Mouse (Mus musculus): Measurements from ENCODE around the gene Lgr6. TPM values are rescaled to one million over a fixed set of nuclear protein-coding genes. Genes with fewer than 3 reads are reported as not detected.
A peak's percentile ranks its signal among the peaks of the same experiment; 100 is the strongest.

Gene Lgr6
- polyA plus RNA-seq, 2 experiments, result 3.2 to 8.3 TPM

GRCm38 (mm10) chr1:135089626-135090025, 15.4 kb downstream of the Lgr6 start:
- ATAC-seq (ENCODE audit: low FRiP score, low read depth), result no peak
- peaks cover 30% of the 10 kb centered on the region for H3K27me3 ChIP-seq (ENCODE audit: control insufficient read depth, insufficient read depth, low read length)
- no peaks in the 10 kb centered on the region for H3K9me3 ChIP-seq (ENCODE audit: control insufficient read depth, low read length)
- H3K36me3 ChIP-seq (ENCODE audit: control insufficient read depth, insufficient read depth, low read length), result no peaks in the 10 kb centered on the region
- H3K4me1 ChIP-seq (ENCODE audit: control insufficient read depth, insufficient read depth, low read length), result peaks cover 11% of the 10 kb centered on the region
- no peak overlapping the region for H3K4me3 ChIP-seq (replicated peaks; ENCODE audit: low read length)
- H3K4me2 ChIP-seq (replicated peaks; ENCODE audit: low read depth, low read length, severe bottlenecking), result no peak overlapping the region
- 59% methylated on average over 10 of the region's 10 CpGs for WGBS
- no peak for TF ChIP-seq POLR2A (IDR thresholded peaks at IDR 0.05; ENCODE audit: borderline replicate concordance, extremely low read depth, insufficient read depth, insufficient read length)
- no peak overlapping the region for H3K9ac ChIP-seq (ENCODE audit: low read depth, low read length, severe bottlenecking)
- peak; percentile 24 for DNase-seq (ENCODE audit: low spot score)
- H3K27ac ChIP-seq (replicated peaks; ENCODE audit: low read depth, low read length), result no peak overlapping the region

DNA sequence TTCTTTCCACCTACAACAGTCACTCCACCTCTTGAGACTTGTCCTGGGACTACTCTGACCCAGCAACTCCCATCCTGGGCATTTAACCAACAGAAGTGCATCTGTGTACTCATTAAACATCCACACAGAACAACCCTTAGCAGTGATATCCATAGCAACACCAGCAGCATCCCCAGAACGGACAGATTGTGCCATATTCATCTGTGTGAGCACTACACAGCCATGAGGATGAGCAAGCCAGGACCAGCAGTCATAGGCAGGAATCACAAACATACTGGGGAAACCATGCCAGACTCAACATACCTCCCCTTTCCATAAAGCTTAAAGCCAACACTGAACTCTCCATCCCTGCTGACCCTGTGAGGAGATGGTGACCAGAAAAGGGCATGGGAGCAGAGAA, 17.7 kb downstream of the Lgr6 start:
- DNase-seq (ENCODE audit: low spot score) (no peak), ATAC-seq (ENCODE audit: low FRiP score, low read depth) (no peak)
- Histone ChIP-seq H3K9me3 (ENCODE audit: control insufficient read depth, low read length) (no peaks in the 10 kb centered on the region), H3K27ac (replicated peaks; ENCODE audit: low read depth, low read length) (no peak overlapping the region), H3K9ac (ENCODE audit: low read depth, low read length, severe bottlenecking) (no peak overlapping the region), H3K4me1 (ENCODE audit: control insufficient read depth, insufficient read depth, low read length) (peaks cover 11% of the 10 kb centered on the region), H3K36me3 (ENCODE audit: control insufficient read depth, insufficient read depth, low read length) (no peaks in the 10 kb centered on the region), H3K27me3 (ENCODE audit: control insufficient read depth, insufficient read depth, low read length) (peaks cover 35% of the 10 kb centered on the region), H3K4me2 (replicated peaks; ENCODE audit: low read depth, low read length, severe bottlenecking) (no peak overlapping the region), H3K4me3 (replicated peaks; ENCODE audit: low read length) (no peak overlapping the region)
- no peak for TF ChIP-seq POLR2A (IDR thresholded peaks at IDR 0.05; ENCODE audit: borderline replicate concordance, extremely low read depth, insufficient read depth, insufficient read length)
- 53% methylated on average over 1 of the region's 1 CpGs for WGBS

- no peak overlapping the region for H3K4me2 ChIP-seq (replicated peaks; ENCODE audit: low read depth, low read length, severe bottlenecking)
- 23% methylated on average over 7 of the region's 7 CpGs for WGBS
- peaks cover 35% of the 10 kb centered on the region for H3K27me3 ChIP-seq (ENCODE audit: control insufficient read depth, insufficient read depth, low read length)
- ATAC-seq (ENCODE audit: low FRiP score, low read depth), result no peak
- no peak for TF ChIP-seq POLR2A (IDR thresholded peaks at IDR 0.05; ENCODE audit: borderline replicate concordance, extremely low read depth, insufficient read depth, insufficient read length)
- peaks cover 11% of the 10 kb centered on the region for H3K4me1 ChIP-seq (ENCODE audit: control insufficient read depth, insufficient read depth, low read length)
- no peak overlapping the region for H3K9ac ChIP-seq (ENCODE audit: low read depth, low read length, severe bottlenecking)
- DNase-seq (ENCODE audit: low spot score), result no peak
- H3K36me3 ChIP-seq (ENCODE audit: control insufficient read depth, insufficient read depth, low read length), result no peaks in the 10 kb centered on the region
- no peak overlapping the region for H3K27ac ChIP-seq (replicated peaks; ENCODE audit: low read depth, low read length)
- H3K4me3 ChIP-seq (replicated peaks; ENCODE audit: low read length), result no peak overlapping the region
- H3K9me3 ChIP-seq (ENCODE audit: control insufficient read depth, low read length), result no peaks in the 10 kb centered on the region
Measured at GRCm38 (mm10) chr1:135086015-135086414, 19.1 kb downstream of the Lgr6 start.

GRCm38 (mm10) chr1:135085296-135085871, 19.7 kb downstream of the Lgr6 start:
- H3K4me2 ChIP-seq (replicated peaks; ENCODE audit: low read depth, low read length, severe bottlenecking), result peak overlapping the region; percentile 28
- ATAC-seq (ENCODE audit: low FRiP score, low read depth), result no peak
- peaks cover 35% of the 10 kb centered on the region for H3K27me3 ChIP-seq (ENCODE audit: control insufficient read depth, insufficient read depth, low read length)
- no peak overlapping the region for H3K9ac ChIP-seq (ENCODE audit: low read depth, low read length, severe bottlenecking)
- no peaks in the 10 kb centered on the region for H3K36me3 ChIP-seq (ENCODE audit: control insufficient read depth, insufficient read depth, low read length)
- WGBS, result 12% methylated on average over 28 of the region's 28 CpGs
- H3K4me3 ChIP-seq (replicated peaks; ENCODE audit: low read length), result 0 out of 2 replicates have a peak overlapping the region, but pooled peaks have one; percentile 7
- no peak for DNase-seq (ENCODE audit: low spot score)
- no peak for TF ChIP-seq POLR2A (IDR thresholded peaks at IDR 0.05; ENCODE audit: borderline replicate concordance, extremely low read depth, insufficient read depth, insufficient read length)
- no peaks in the 10 kb centered on the region for H3K9me3 ChIP-seq (ENCODE audit: control insufficient read depth, low read length)
- H3K27ac ChIP-seq (replicated peaks; ENCODE audit: low read depth, low read length), result no peak overlapping the region
- H3K4me1 ChIP-seq (ENCODE audit: control insufficient read depth, insufficient read depth, low read length), result peaks cover 11% of the 10 kb centered on the region

GRCm38 (mm10) chr1:135083465-135083864, 21.6 kb downstream of the Lgr6 start:
- Histone ChIP-seq H3K9ac (ENCODE audit: low read depth, low read length, severe bottlenecking) (no peak overlapping the region), H3K4me2 (replicated peaks; ENCODE audit: low read depth, low read length, severe bottlenecking) (no peak overlapping the region), H3K27me3 (ENCODE audit: control insufficient read depth, insufficient read depth, low read length) (peaks cover 35% of the 10 kb centered on the region), H3K9me3 (ENCODE audit: control insufficient read depth, low read length) (no peaks in the 10 kb centered on the region), H3K4me3 (replicated peaks; ENCODE audit: low read length) (no peak overlapping the region), H3K27ac (replicated peaks; ENCODE audit: low read depth, low read length) (no peak overlapping the region), H3K36me3 (ENCODE audit: control insufficient read depth, insufficient read depth, low read length) (no peaks in the 10 kb centered on the region), H3K4me1 (ENCODE audit: control insufficient read depth, insufficient read depth, low read length) (no peaks in the 10 kb centered on the region)
- no peak for TF ChIP-seq POLR2A (IDR thresholded peaks at IDR 0.05; ENCODE audit: borderline replicate concordance, extremely low read depth, insufficient read depth, insufficient read length)
- no peak for DNase-seq (ENCODE audit: low spot score)
- 54% methylated on average over 9 of the region's 9 CpGs for whole genome bisulfite sequencing
- no peak for ATAC-seq (ENCODE audit: low FRiP score, low read depth)

All from limb, embryonic 14.5 days (tissue).